Mouse (Mus musculus): ENCODE measurements around the gene Rfc4. TPM values are rescaled to one million over a fixed set of nuclear protein-coding genes. Genes with fewer than 3 reads are reported as not detected.
A peak's percentile ranks its signal among the peaks of the same experiment; 100 is the strongest.

Gene Rfc4
- 119 and 137 TPM in 2 replicates for polyA plus RNA-seq (2015; fragmentation: Nextera tagmentation; extraction: Ambion mirVana)

- Histone ChIP-seq H3K36me3 (replicated peaks) (peaks cover 30% of the 10 kb centered on the region), H3K4me2 (peak within 1 kb of the TSS; percentile 91), H3K9ac (peak within 1 kb of the TSS; percentile 80), H3K4me1 (replicated peaks) (peaks cover 21% of the 10 kb centered on the region), H3K9me3 (replicated peaks) (no peaks in the 10 kb centered on the region), H3K27me3 (no peaks in the 10 kb centered on the region), H3K4me3 (replicated peaks) (peak within 1 kb of the TSS; percentile 77), H3K27ac (replicated peaks) (peak within 1 kb of the TSS; percentile 97)
- under 1% methylated on average over 51 of the region's 51 CpGs for WGBS (ENCODE audit: insufficient replicate concordance)
- ATAC-seq (ENCODE audit: insufficient read depth): peak; percentile 96
These were observed at the start of gene Rfc4 for GRCm38 (mm10) chr16:23127673-23128375. Gene Rfc4, minus strand, starts transcription at chr16:23127737.

- Histone ChIP-seq H3K4me2 (no peak overlapping the region), H3K4me1 (replicated peaks) (no peaks in the 10 kb centered on the region), H3K36me3 (replicated peaks) (no peaks in the 10 kb centered on the region), H3K9me3 (replicated peaks) (no peaks in the 10 kb centered on the region), H3K27me3 (no peaks in the 10 kb centered on the region), H3K4me3 (replicated peaks) (no peak overlapping the region), H3K9ac (no peak overlapping the region), H3K27ac (replicated peaks) (no peak overlapping the region)
- 10% methylated on average over 3 of the region's 3 CpGs for WGBS (ENCODE audit: insufficient replicate concordance)
- no peak for ATAC-seq (ENCODE audit: insufficient read depth)
These were observed 48.4 kb upstream of the Rfc4 start for GRCm38 (mm10) chr16:23175956-23176355.

- WGBS (ENCODE audit: insufficient replicate concordance): 16% methylated on average over 5 of the region's 5 CpGs
- Histone ChIP-seq H3K9me3 (replicated peaks) (no peaks in the 10 kb centered on the region), H3K4me3 (replicated peaks) (no peak overlapping the region), H3K4me2 (no peak overlapping the region), H3K27me3 (no peaks in the 10 kb centered on the region), H3K27ac (replicated peaks) (no peak overlapping the region), H3K9ac (no peak overlapping the region), H3K36me3 (replicated peaks) (no peaks in the 10 kb centered on the region), H3K4me1 (replicated peaks) (no peaks in the 10 kb centered on the region)
- ATAC-seq (ENCODE audit: insufficient read depth): no peak
These were observed 47.3 kb upstream of the Rfc4 start for GRCm38 (mm10) chr16:23174855-23175254.

GRCm38 (mm10) chr16:23173904-23174303 lies 46.4 kb upstream of the Rfc4 start:
- ATAC-seq (ENCODE audit: insufficient read depth): no peak
- WGBS (ENCODE audit: insufficient replicate concordance): 60% methylated on average over 5 of the region's 5 CpGs

GRCm38 (mm10) chr16:23170813-23171212 lies 43.3 kb upstream of the Rfc4 start:
- ATAC-seq (ENCODE audit: insufficient read depth): no peak
- WGBS (ENCODE audit: insufficient replicate concordance): 64% methylated on average over 3 of the region's 3 CpGs
- Histone ChIP-seq H3K27ac (replicated peaks) (no peak overlapping the region), H3K4me2 (no peak overlapping the region), H3K36me3 (replicated peaks) (no peaks in the 10 kb centered on the region), H3K9ac (no peak overlapping the region), H3K27me3 (no peaks in the 10 kb centered on the region), H3K4me3 (replicated peaks) (no peak overlapping the region), H3K9me3 (replicated peaks) (no peaks in the 10 kb centered on the region), H3K4me1 (replicated peaks) (no peaks in the 10 kb centered on the region)

More at GRCm38 (mm10) chr16:23173904-23174303, 46.4 kb upstream of the Rfc4 start:
- no peak overlapping the region for H3K4me2 ChIP-seq
- no peaks in the 10 kb centered on the region for H3K27me3 ChIP-seq
- H3K9me3 ChIP-seq (replicated peaks): no peaks in the 10 kb centered on the region
- H3K4me1 ChIP-seq (replicated peaks): no peaks in the 10 kb centered on the region
- H3K27ac ChIP-seq (replicated peaks): no peak overlapping the region
- H3K4me3 ChIP-seq (replicated peaks): no peak overlapping the region
- H3K9ac ChIP-seq: no peak overlapping the region
- no peaks in the 10 kb centered on the region for H3K36me3 ChIP-seq (replicated peaks)

GRCm38 (mm10) chr16:23167079-23167478 lies 39.5 kb upstream of the Rfc4 start:
- Histone ChIP-seq H3K4me3 (replicated peaks) (no peak overlapping the region), H3K9ac (no peak overlapping the region), H3K4me1 (replicated peaks) (no peaks in the 10 kb centered on the region), H3K4me2 (no peak overlapping the region), H3K27ac (replicated peaks) (no peak overlapping the region), H3K9me3 (replicated peaks) (no peaks in the 10 kb centered on the region), H3K27me3 (no peaks in the 10 kb centered on the region), H3K36me3 (replicated peaks) (no peaks in the 10 kb centered on the region)
- no peak for ATAC-seq (ENCODE audit: insufficient read depth)
- WGBS (ENCODE audit: insufficient replicate concordance): 18% methylated on average over 5 of the region's 5 CpGs

GRCm38 (mm10) chr16:23166646-23167045 lies 39.1 kb upstream of the Rfc4 start:
- ATAC-seq (ENCODE audit: insufficient read depth): no peak
- Histone ChIP-seq H3K27ac (replicated peaks) (no peak overlapping the region), H3K9me3 (replicated peaks) (no peaks in the 10 kb centered on the region), H3K27me3 (no peaks in the 10 kb centered on the region), H3K4me1 (replicated peaks) (no peaks in the 10 kb centered on the region), H3K4me3 (replicated peaks) (no peak overlapping the region), H3K4me2 (no peak overlapping the region), H3K9ac (no peak overlapping the region), H3K36me3 (replicated peaks) (no peaks in the 10 kb centered on the region)
- WGBS (ENCODE audit: insufficient replicate concordance): 63% methylated on average over 1 of the region's 1 CpGs

GRCm38 (mm10) chr16:23165441-23165840 lies 37.9 kb upstream of the Rfc4 start:
- Histone ChIP-seq H3K4me3 (replicated peaks) (no peak overlapping the region), H3K36me3 (replicated peaks) (no peaks in the 10 kb centered on the region), H3K9ac (no peak overlapping the region), H3K27me3 (no peaks in the 10 kb centered on the region), H3K4me1 (replicated peaks) (no peaks in the 10 kb centered on the region), H3K27ac (replicated peaks) (no peak overlapping the region), H3K9me3 (replicated peaks) (no peaks in the 10 kb centered on the region), H3K4me2 (no peak overlapping the region)
- 47% methylated on average over 9 of the region's 9 CpGs for WGBS (ENCODE audit: insufficient replicate concordance)
- ATAC-seq (ENCODE audit: insufficient read depth): no peak

GRCm38 (mm10) chr16:23164443-23164842 lies 36.9 kb upstream of the Rfc4 start:
- WGBS (ENCODE audit: insufficient replicate concordance): 28% methylated on average over 6 of the region's 6 CpGs
- Histone ChIP-seq H3K4me3 (replicated peaks) (no peak overlapping the region), H3K9ac (no peak overlapping the region), H3K27me3 (no peaks in the 10 kb centered on the region), H3K27ac (replicated peaks) (no peak overlapping the region), H3K36me3 (replicated peaks) (no peaks in the 10 kb centered on the region), H3K9me3 (replicated peaks) (no peaks in the 10 kb centered on the region), H3K4me2 (no peak overlapping the region), H3K4me1 (replicated peaks) (no peaks in the 10 kb centered on the region)
- no peak for ATAC-seq (ENCODE audit: insufficient read depth)

- WGBS (ENCODE audit: insufficient replicate concordance): 16% methylated on average over 3 of the region's 3 CpGs
- no peaks in the 10 kb centered on the region for H3K36me3 ChIP-seq (replicated peaks)
- H3K4me3 ChIP-seq (replicated peaks): no peak overlapping the region
- H3K27ac ChIP-seq (replicated peaks): no peak overlapping the region
- H3K4me2 ChIP-seq: no peak overlapping the region
- no peak overlapping the region for H3K9ac ChIP-seq
- H3K27me3 ChIP-seq: no peaks in the 10 kb centered on the region
- no peak for ATAC-seq (ENCODE audit: insufficient read depth)
- no peaks in the 10 kb centered on the region for H3K9me3 ChIP-seq (replicated peaks)
- H3K4me1 ChIP-seq (replicated peaks): no peaks in the 10 kb centered on the region
These were observed 34.6 kb upstream of the Rfc4 start for GRCm38 (mm10) chr16:23162116-23162515.

GRCm38 (mm10) chr16:23159749-23160148 lies 32.2 kb upstream of the Rfc4 start:
- H3K4me3 ChIP-seq (replicated peaks): no peak overlapping the region
- no peaks in the 10 kb centered on the region for H3K36me3 ChIP-seq (replicated peaks)
- H3K27me3 ChIP-seq: no peaks in the 10 kb centered on the region
- whole genome bisulfite sequencing (ENCODE audit: insufficient replicate concordance): 13% methylated on average over 2 of the region's 2 CpGs
- H3K9ac ChIP-seq: no peak overlapping the region
- H3K4me1 ChIP-seq (replicated peaks): no peaks in the 10 kb centered on the region
- no peak overlapping the region for H3K4me2 ChIP-seq
- no peak for ATAC-seq (ENCODE audit: insufficient read depth)
- no peak overlapping the region for H3K27ac ChIP-seq (replicated peaks)
- no peaks in the 10 kb centered on the region for H3K9me3 ChIP-seq (replicated peaks)

- H3K4me3 ChIP-seq (replicated peaks): no peak overlapping the region
- 40% methylated on average over 2 of the region's 2 CpGs for WGBS (ENCODE audit: insufficient replicate concordance)
- H3K27me3 ChIP-seq: no peaks in the 10 kb centered on the region
- no peak for ATAC-seq (ENCODE audit: insufficient read depth)
- H3K4me2 ChIP-seq: no peak overlapping the region
- H3K27ac ChIP-seq (replicated peaks): no peak overlapping the region
- no peaks in the 10 kb centered on the region for H3K36me3 ChIP-seq (replicated peaks)
- H3K4me1 ChIP-seq (replicated peaks): no peaks in the 10 kb centered on the region
- H3K9ac ChIP-seq: no peak overlapping the region
- H3K9me3 ChIP-seq (replicated peaks): no peaks in the 10 kb centered on the region
These were observed 31.4 kb upstream of the Rfc4 start for GRCm38 (mm10) chr16:23158957-23159356.

All from liver, embryonic 15.5 days (tissue).